Mouse (Mus musculus): ENCODE measurements at regions not wholly inside any gene's neighbourhood (a gene's known extent, or its start where the extent isn't known, plus 50 kb on each side); places are given as distances from the start of the nearest gene placed in this dataset.

DNA sequence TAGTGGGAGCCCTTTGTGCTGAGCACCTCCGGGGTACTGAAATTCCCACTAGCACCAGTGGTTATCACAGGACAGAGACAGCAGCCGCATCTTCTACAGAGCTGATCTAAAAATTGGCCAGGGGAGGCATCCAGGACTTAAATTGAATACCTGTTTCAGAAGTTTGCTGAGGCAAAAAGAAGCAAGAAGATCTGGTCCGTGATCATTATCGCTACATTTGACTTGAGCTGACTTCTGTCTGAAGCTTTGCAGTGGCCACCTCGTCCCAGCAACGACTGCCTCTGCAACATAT lies 85.3 kb upstream of the Mafb start:
- no peak for ATAC-seq (ENCODE audit: low FRiP score, low read depth)
- Histone ChIP-seq H3K36me3 (ENCODE audit: control insufficient read depth, insufficient read depth, low read length) (no peaks in the 10 kb centered on the region), H3K27ac (replicated peaks; ENCODE audit: low read depth, low read length) (peak overlapping the region; percentile 88), H3K4me3 (replicated peaks; ENCODE audit: low read length) (peak overlapping the region; percentile 41), H3K27me3 (ENCODE audit: control insufficient read depth, insufficient read depth, low read length) (no peaks in the 10 kb centered on the region), H3K4me2 (replicated peaks; ENCODE audit: low read depth, low read length, severe bottlenecking) (peak overlapping the region; percentile 72), H3K9me3 (ENCODE audit: control insufficient read depth, low read length) (no peaks in the 10 kb centered on the region), H3K9ac (ENCODE audit: low read depth, low read length, severe bottlenecking) (peak overlapping the region; percentile 56; the same call in 1 of the 2 replicates), H3K4me1 (ENCODE audit: control insufficient read depth, insufficient read depth, low read length) (peaks cover 20% of the 10 kb centered on the region)
- no peak for DNase-seq (ENCODE audit: low spot score)
- WGBS: 30% methylated on average over 6 of the region's 6 CpGs
- TF ChIP-seq POLR2A (IDR thresholded peaks at IDR 0.05; ENCODE audit: borderline replicate concordance, extremely low read depth, insufficient read depth, insufficient read length): no peak

DNA sequence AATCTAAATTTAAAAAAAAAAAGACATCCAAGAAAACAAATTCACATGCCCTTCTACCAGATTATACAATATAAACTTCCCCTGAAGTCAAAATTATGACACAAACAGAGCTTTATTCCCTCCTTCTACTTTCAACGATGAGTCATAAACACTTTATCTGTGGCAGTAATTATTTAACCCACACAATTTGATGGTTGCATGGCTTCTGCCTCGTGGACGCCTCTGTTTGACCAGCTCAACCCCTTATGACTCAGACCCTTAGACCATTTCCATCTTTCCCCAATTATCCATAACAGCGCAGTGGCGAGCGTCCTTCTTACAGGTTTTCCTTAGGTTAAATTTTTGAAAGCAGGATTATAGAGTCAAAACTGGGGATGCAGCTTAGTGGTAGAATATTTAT lies 85.9 kb upstream of the Mafb start:
- H3K36me3 ChIP-seq (ENCODE audit: control insufficient read depth, insufficient read depth, low read length): no peaks in the 10 kb centered on the region
- H3K9ac ChIP-seq (ENCODE audit: low read depth, low read length, severe bottlenecking): no peak overlapping the region
- no peak overlapping the region for H3K4me3 ChIP-seq (replicated peaks; ENCODE audit: low read length)
- DNase-seq (ENCODE audit: low spot score): no peak
- H3K9me3 ChIP-seq (ENCODE audit: control insufficient read depth, low read length): no peaks in the 10 kb centered on the region
- WGBS: 88% methylated on average over 6 of the region's 6 CpGs
- no peak for ATAC-seq (ENCODE audit: low FRiP score, low read depth)
- H3K4me1 ChIP-seq (ENCODE audit: control insufficient read depth, insufficient read depth, low read length): peaks cover 20% of the 10 kb centered on the region
- H3K27ac ChIP-seq (replicated peaks; ENCODE audit: low read depth, low read length): no peak overlapping the region
- no peaks in the 10 kb centered on the region for H3K27me3 ChIP-seq (ENCODE audit: control insufficient read depth, insufficient read depth, low read length)
- no peak overlapping the region for H3K4me2 ChIP-seq (replicated peaks; ENCODE audit: low read depth, low read length, severe bottlenecking)
- TF ChIP-seq POLR2A (IDR thresholded peaks at IDR 0.05; ENCODE audit: borderline replicate concordance, extremely low read depth, insufficient read depth, insufficient read length): no peak

DNA sequence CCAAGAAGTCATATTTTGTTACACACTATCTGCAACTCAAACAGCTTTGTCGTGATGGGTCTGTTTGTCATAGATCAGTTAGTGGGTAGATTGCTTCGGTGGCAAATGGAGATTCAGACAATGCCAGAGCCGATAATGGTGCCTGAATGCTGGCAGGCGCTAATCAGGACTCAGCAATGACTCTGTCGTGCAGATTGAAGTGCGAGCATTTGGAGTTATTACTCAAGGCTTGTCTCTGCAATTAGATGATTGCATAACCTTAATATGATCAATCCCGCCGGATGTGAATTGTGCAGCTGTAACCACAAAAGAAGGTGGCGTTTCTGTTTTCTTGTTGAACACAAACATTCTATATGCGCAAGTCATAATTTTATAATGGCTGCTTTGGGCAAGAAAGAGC lies 88.8 kb upstream of the Mafb start:
- H3K36me3 ChIP-seq (ENCODE audit: control insufficient read depth, insufficient read depth, low read length): no peaks in the 10 kb centered on the region
- H3K9ac ChIP-seq (ENCODE audit: low read depth, low read length, severe bottlenecking): no peak overlapping the region
- H3K4me2 ChIP-seq (replicated peaks; ENCODE audit: low read depth, low read length, severe bottlenecking): no peak overlapping the region
- peaks cover 17% of the 10 kb centered on the region for H3K4me1 ChIP-seq (ENCODE audit: control insufficient read depth, insufficient read depth, low read length)
- DNase-seq (ENCODE audit: low spot score) (no peak), ATAC-seq (ENCODE audit: low FRiP score, low read depth) (no peak)
- H3K27ac ChIP-seq (replicated peaks; ENCODE audit: low read depth, low read length): no peak overlapping the region
- 83% methylated on average over 10 of the region's 10 CpGs for WGBS
- H3K4me3 ChIP-seq (replicated peaks; ENCODE audit: low read length): no peak overlapping the region
- no peaks in the 10 kb centered on the region for H3K27me3 ChIP-seq (ENCODE audit: control insufficient read depth, insufficient read depth, low read length)
- TF ChIP-seq POLR2A (IDR thresholded peaks at IDR 0.05; ENCODE audit: borderline replicate concordance, extremely low read depth, insufficient read depth, insufficient read length): no peak
- H3K9me3 ChIP-seq (ENCODE audit: control insufficient read depth, low read length): no peaks in the 10 kb centered on the region

DNA sequence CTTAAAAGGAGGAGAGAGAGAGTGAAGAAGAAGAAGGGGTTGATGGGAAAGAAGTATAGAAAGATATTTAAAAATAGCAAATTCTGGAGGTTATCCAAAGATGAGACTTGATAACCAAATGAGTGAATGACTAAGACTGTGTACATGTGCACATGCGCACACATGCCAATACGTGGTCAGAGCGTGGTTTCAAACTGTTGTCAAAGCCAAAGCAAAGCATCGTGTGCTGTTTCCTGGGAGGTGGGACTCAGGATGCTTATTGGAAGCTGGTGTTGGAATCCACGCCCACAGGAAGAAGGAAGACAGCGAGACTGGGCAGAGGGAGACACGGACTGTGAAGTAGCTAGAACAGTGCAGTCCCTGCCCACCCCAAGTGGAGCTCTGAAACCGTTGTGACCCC lies 89.8 kb upstream of the Mafb start:
- Histone ChIP-seq H3K9ac (ENCODE audit: low read depth, low read length, severe bottlenecking) (no peak overlapping the region), H3K9me3 (ENCODE audit: control insufficient read depth, low read length) (no peaks in the 10 kb centered on the region), H3K36me3 (ENCODE audit: control insufficient read depth, insufficient read depth, low read length) (no peaks in the 10 kb centered on the region), H3K4me1 (ENCODE audit: control insufficient read depth, insufficient read depth, low read length) (peaks cover 8% of the 10 kb centered on the region), H3K27ac (replicated peaks; ENCODE audit: low read depth, low read length) (no peak overlapping the region), H3K4me2 (replicated peaks; ENCODE audit: low read depth, low read length, severe bottlenecking) (no peak overlapping the region), H3K27me3 (ENCODE audit: control insufficient read depth, insufficient read depth, low read length) (no peaks in the 10 kb centered on the region), H3K4me3 (replicated peaks; ENCODE audit: low read length) (no peak overlapping the region)
- DNase-seq (ENCODE audit: low spot score) (no peak), ATAC-seq (ENCODE audit: low FRiP score, low read depth) (no peak)
- 75% methylated on average over 8 of the region's 8 CpGs for WGBS
- no peak for TF ChIP-seq POLR2A (IDR thresholded peaks at IDR 0.05; ENCODE audit: borderline replicate concordance, extremely low read depth, insufficient read depth, insufficient read length)

DNA sequence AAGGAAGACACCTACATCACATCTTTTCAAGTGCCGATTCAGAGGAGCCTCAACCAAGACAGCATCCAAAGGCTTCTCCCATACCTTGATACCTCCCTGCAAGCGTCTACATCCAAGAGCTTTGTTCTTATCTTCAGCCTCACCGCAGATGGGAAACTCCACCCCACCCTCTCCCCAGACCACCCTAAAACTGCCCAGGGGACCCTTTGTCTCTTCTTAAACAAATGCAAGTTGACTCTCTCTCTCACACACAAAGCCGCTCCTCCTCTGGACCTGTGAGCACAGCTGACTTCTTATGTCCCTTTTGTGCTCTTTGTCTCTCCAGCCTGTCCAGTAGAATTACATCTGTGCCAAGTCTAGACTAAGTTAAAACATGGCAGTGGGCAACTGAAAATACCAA lies 104.7 kb upstream of the Mafb start:
- DNase-seq (ENCODE audit: low spot score) (no peak), ATAC-seq (ENCODE audit: low FRiP score, low read depth) (no peak)
- Histone ChIP-seq H3K9ac (ENCODE audit: low read depth, low read length, severe bottlenecking) (no peak overlapping the region), H3K4me3 (replicated peaks; ENCODE audit: low read length) (no peak overlapping the region), H3K36me3 (ENCODE audit: control insufficient read depth, insufficient read depth, low read length) (no peaks in the 10 kb centered on the region), H3K4me1 (ENCODE audit: control insufficient read depth, insufficient read depth, low read length) (no peaks in the 10 kb centered on the region), H3K4me2 (replicated peaks; ENCODE audit: low read depth, low read length, severe bottlenecking) (no peak overlapping the region), H3K27ac (replicated peaks; ENCODE audit: low read depth, low read length) (no peak overlapping the region), H3K27me3 (ENCODE audit: control insufficient read depth, insufficient read depth, low read length) (no peaks in the 10 kb centered on the region), H3K9me3 (ENCODE audit: control insufficient read depth, low read length) (no peaks in the 10 kb centered on the region)
- TF ChIP-seq POLR2A (IDR thresholded peaks at IDR 0.05; ENCODE audit: borderline replicate concordance, extremely low read depth, insufficient read depth, insufficient read length): no peak
- 84% methylated on average over 4 of the region's 4 CpGs for WGBS

DNA sequence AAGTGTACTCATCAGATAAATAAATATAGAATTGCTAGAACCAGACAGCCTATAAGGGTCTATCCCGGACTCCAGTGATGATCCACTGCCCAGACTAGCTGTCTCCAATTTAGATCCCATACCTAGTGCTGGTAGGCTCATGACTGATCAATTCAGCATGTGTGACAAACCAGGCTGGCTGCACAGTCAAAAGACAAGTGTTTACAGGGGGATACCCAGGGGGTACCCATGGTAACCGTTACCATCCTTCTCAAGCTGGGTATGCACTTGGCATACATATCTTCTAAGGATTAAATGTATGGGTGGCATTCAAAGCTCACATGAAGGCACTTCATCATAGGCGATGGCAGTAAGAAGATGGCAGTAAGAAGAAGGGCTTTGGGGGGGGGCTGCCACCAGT lies 109.3 kb upstream of the Mafb start:
- DNase-seq (ENCODE audit: low spot score): no peak
- 0 out of 2 replicates have a peak, but pooled peaks cover 7% of the 10 kb centered on the region for H3K4me1 ChIP-seq (ENCODE audit: control insufficient read depth, insufficient read depth, low read length)
- no peak for ATAC-seq (ENCODE audit: low FRiP score, low read depth)
- no peaks in the 10 kb centered on the region for H3K9me3 ChIP-seq (ENCODE audit: control insufficient read depth, low read length)
- no peak overlapping the region for H3K4me3 ChIP-seq (replicated peaks; ENCODE audit: low read length)
- H3K27me3 ChIP-seq (ENCODE audit: control insufficient read depth, insufficient read depth, low read length): no peaks in the 10 kb centered on the region
- no peaks in the 10 kb centered on the region for H3K36me3 ChIP-seq (ENCODE audit: control insufficient read depth, insufficient read depth, low read length)
- H3K4me2 ChIP-seq (replicated peaks; ENCODE audit: low read depth, low read length, severe bottlenecking): no peak overlapping the region
- TF ChIP-seq POLR2A (IDR thresholded peaks at IDR 0.05; ENCODE audit: borderline replicate concordance, extremely low read depth, insufficient read depth, insufficient read length): no peak
- no peak overlapping the region for H3K27ac ChIP-seq (replicated peaks; ENCODE audit: low read depth, low read length)
- 85% methylated on average over 3 of the region's 3 CpGs for WGBS
- H3K9ac ChIP-seq (ENCODE audit: low read depth, low read length, severe bottlenecking): no peak overlapping the region
